Mouse (Mus musculus): ENCODE measurements around the gene Itgad.

- no peak for TF ChIP-seq CTCF (IDR thresholded peaks at IDR 0.05; ENCODE audit: low read depth)
- TF ChIP-seq EP300 (IDR thresholded peaks at IDR 0.05; ENCODE audit: low read depth): no peak
Measured at GRCm38 (mm10) chr7:128255757-128256156, 101.6 kb downstream of the Itgad start.

Data from heart, postnatal 0 days (tissue).